Mouse (Mus musculus) MEL (cell line): ENCODE results near the gene Kif24. TPM values are rescaled to one million over a fixed set of nuclear protein-coding genes. Genes with fewer than 3 reads are reported as not detected.

Source experiments
- DNase-seq: peaks from one replicate; pipeline ENCODE4 v3.0.0; 2011; ENCODE audit warnings: low read depth, low spot score
- H3K27ac ChIP-seq: 2 replicates; pipeline ENCODE4 v1.5.1; 2012; ENCODE audit warnings: low read depth, mild to moderate bottlenecking, control low read depth, low read length, moderate library complexity; ENCODE audit not compliant: control insufficient read depth
- H3K27me3 ChIP-seq, 2 experiments: fragments of 150-350 bp in 1 of 2; sonication (generic) in 1 of 2; 2 replicates each; pipeline ENCODE4 v1.6.1; 2012; ENCODE audit warnings: low read length in 2 of 2, mild to moderate bottlenecking in 2 of 2, improper control_type of control experiment in 1 of 2, moderate library complexity in 1 of 2; ENCODE audit not compliant: insufficient read depth in 2 of 2, control insufficient read depth in 1 of 2
- H3K36me3 ChIP-seq, 2 experiments: 2 replicates each; pipeline ENCODE4 v1.6.1; 2012 to 2014; ENCODE audit warnings: low read length in 2 of 2, improper control_type of control experiment in 1 of 2, inconsistent platforms in 1 of 2, mild to moderate bottlenecking in 1 of 2; ENCODE audit not compliant: insufficient read depth in 2 of 2, control insufficient read depth in 1 of 2
- H3K4me1 ChIP-seq, 2 experiments: fragments of 150-350 bp in 1 of 2; sonication (generic) in 1 of 2; 2 replicates each; pipeline ENCODE4 v1.6.1; 2012; ENCODE audit warnings: low read length in 2 of 2, improper control_type of control experiment in 1 of 2, mild to moderate bottlenecking in 1 of 2; ENCODE audit not compliant: insufficient read depth in 2 of 2, control insufficient read depth in 1 of 2
- H3K4me3 ChIP-seq, 2 experiments: fragments of 150-350 bp in 1 of 2; sonication (generic) in 1 of 2; 2 replicates each; pipeline ENCODE4 v1.5.1; 2012; ENCODE audit warnings: low read depth in 2 of 2, low read length in 2 of 2, mild to moderate bottlenecking in 2 of 2, moderate library complexity in 2 of 2, control low read depth in 1 of 2, improper control_type of control experiment in 1 of 2; ENCODE audit not compliant: control insufficient read depth in 1 of 2, insufficient read depth in 1 of 2
- H3K79me2 ChIP-seq: 2 replicates; pipeline ENCODE4 v1.6.1; 2012; ENCODE audit warnings: mild to moderate bottlenecking, low read length, moderate library complexity; ENCODE audit not compliant: control insufficient read depth, poor library complexity, insufficient read depth
- H3K9ac ChIP-seq: 2 replicates; pipeline ENCODE4 v1.6.1; 2012; ENCODE audit warnings: low read depth, mild to moderate bottlenecking, control low read depth, low read length, moderate library complexity; ENCODE audit not compliant: control insufficient read depth, poor library complexity, severe bottlenecking
- H3K9me3 ChIP-seq: fragments of 150-350 bp; sonication (generic); replicated peaks from 2 replicates; pipeline ENCODE4 v1.6.1; 2012; ENCODE audit warnings: mild to moderate bottlenecking, low read length, improper control_type of control experiment, moderate library complexity; ENCODE audit not compliant: insufficient read depth
- CHD2 ChIP-seq: IDR thresholded peaks from 2 replicates; pipeline ENCODE4 v1.6.1; 2011; ENCODE audit warnings: low read length, improper control_type of control experiment
- E2F4 ChIP-seq: IDR thresholded peaks from 2 replicates; pipeline ENCODE4 v1.6.1; 2011; ENCODE audit warnings: low read depth, low read length, improper control_type of control experiment, borderline replicate concordance
- HCFC1 ChIP-seq: IDR thresholded peaks from 2 replicates; pipeline ENCODE4 v1.6.1; 2012; ENCODE audit warnings: low read depth, mild to moderate bottlenecking, inconsistent platforms, low read length, improper control_type of control experiment, moderate library complexity
- JUND ChIP-seq: IDR thresholded peaks from 2 replicates; pipeline ENCODE4 v1.6.1; 2011; ENCODE audit warnings: low read depth, mild to moderate bottlenecking, improper control_type of control experiment, low read length
- KAT2A ChIP-seq: conservative IDR thresholded peaks from 2 replicates; pipeline ENCODE4 v1.6.1; 2012; ENCODE audit warnings: low read depth, low read length, improper control_type of control experiment, inconsistent platforms
- MAX ChIP-seq: IDR thresholded peaks from 2 replicates; pipeline ENCODE4 v1.6.1; 2011; ENCODE audit warnings: low read length, improper control_type of control experiment
- POLR2AphosphoS2 ChIP-seq: IDR thresholded peaks from 2 replicates; pipeline ENCODE4 v1.6.1; 2011; ENCODE audit warnings: low read length, improper control_type of control experiment
- RAD21 ChIP-seq: IDR thresholded peaks from 2 replicates; pipeline ENCODE4 v1.6.1; 2011; ENCODE audit warnings: mild to moderate bottlenecking, low read depth, low read length, improper control_type of control experiment
- TAL1 ChIP-seq: IDR thresholded peaks from 2 replicates; pipeline ENCODE4 v1.6.1; 2012; ENCODE audit warnings: mild to moderate bottlenecking, inconsistent platforms, low read length, moderate library complexity, mixed read lengths
- TBP ChIP-seq: IDR thresholded peaks from 2 replicates; pipeline ENCODE4 v1.8.0; 2011; ENCODE audit warnings: low read depth, low read length, improper control_type of control experiment
- UBTF ChIP-seq: IDR thresholded peaks from 2 replicates; pipeline ENCODE4 v1.6.1; 2012; ENCODE audit warnings: low read depth, mild to moderate bottlenecking, inconsistent platforms, low read length, improper control_type of control experiment, moderate library complexity, borderline replicate concordance; ENCODE audit not compliant: insufficient read depth
- USF2 ChIP-seq, 2 experiments: IDR thresholded peaks; 2 replicates each; pipeline ENCODE4 v1.6.1; 2011 to 2012; ENCODE audit warnings: improper control_type of control experiment in 2 of 2, low read length in 2 of 2, borderline replicate concordance in 1 of 2, inconsistent platforms in 1 of 2, low read depth in 1 of 2, mild to moderate bottlenecking in 1 of 2; ENCODE audit not compliant: insufficient read depth in 1 of 2
- ZKSCAN1 ChIP-seq: IDR thresholded peaks from 2 replicates; pipeline ENCODE4 v1.6.1; 2012; ENCODE audit warnings: low read depth, mild to moderate bottlenecking, inconsistent platforms, low read length, improper control_type of control experiment, moderate library complexity
- ZMIZ1 ChIP-seq: IDR thresholded peaks from 2 replicates; pipeline ENCODE4 v1.6.1; 2012; ENCODE audit warnings: low read depth, mild to moderate bottlenecking, inconsistent platforms, low read length, improper control_type of control experiment, moderate library complexity
- polyA plus RNA-seq, 2 experiments: library from polyadenylated mRNA; stranded (reverse) in 1 of 2; unstranded in 1 of 2; fragments of >175 nt in 1 of 2; fragments of >200 nt in 1 of 2; gene quantifications; 2 replicates each; pipeline versions ENCODE4 v1.2.1 to v1.2.4; 2012; ENCODE audit warnings: low replicate concordance in 2 of 2, low read depth in 1 of 2; ENCODE audit not compliant: insufficient read length in 2 of 2, insufficient read depth in 1 of 2, missing spikeins in 1 of 2
- total RNA-seq: library from RNA; depleted of rRNA; stranded (reverse); fragments of 300-350 nt; gene quantifications from 2 replicates; pipeline ENCODE4 v1.2.3, GENCODE M21; 2012

The Kif24 gene
- total and polyA plus RNA-seq, 3 experiments = 11.6 to 13.2 TPM; not detected in 1

GRCm38 (mm10) chr4:41492951-41493350, 28.3 kb upstream of the Kif24 start:
- Histone ChIP-seq H3K27me3 (0 out of 4 replicates have a peak, but pooled peaks cover 0 to 2% of the 10 kb centered on the region in 2 experiments), H3K79me2 (no peaks in the 10 kb centered on the region), H3K9me3 (no peaks in the 10 kb centered on the region), H3K27ac (no peak overlapping the region), H3K4me3 (no peak overlapping the region), H3K9ac (no peak overlapping the region), H3K36me3 (no peaks in the 10 kb centered on the region), H3K4me1 (no peaks in the 10 kb centered on the region)
- DNase-seq = no peak
- no peak for TF ChIP-seq UBTF
- no peak for TF ChIP-seq ZMIZ1
- TF ChIP-seq TBP = no peak
- TF ChIP-seq KAT2A = no peak
- TF ChIP-seq HCFC1 = no peak
- TF ChIP-seq JUND = no peak
- TF ChIP-seq ZKSCAN1 = no peak
- TF ChIP-seq POLR2AphosphoS2 = no peak
- no peak for TF ChIP-seq MAX
- TF ChIP-seq USF2 (IDR thresholded peaks at IDR 0.05; ENCODE audit: borderline replicate concordance in 1 of 2, insufficient read depth in 1 of 2, low read depth in 1 of 2, low read length in 2 of 2) = no peak
- no peak for TF ChIP-seq RAD21

DNA sequence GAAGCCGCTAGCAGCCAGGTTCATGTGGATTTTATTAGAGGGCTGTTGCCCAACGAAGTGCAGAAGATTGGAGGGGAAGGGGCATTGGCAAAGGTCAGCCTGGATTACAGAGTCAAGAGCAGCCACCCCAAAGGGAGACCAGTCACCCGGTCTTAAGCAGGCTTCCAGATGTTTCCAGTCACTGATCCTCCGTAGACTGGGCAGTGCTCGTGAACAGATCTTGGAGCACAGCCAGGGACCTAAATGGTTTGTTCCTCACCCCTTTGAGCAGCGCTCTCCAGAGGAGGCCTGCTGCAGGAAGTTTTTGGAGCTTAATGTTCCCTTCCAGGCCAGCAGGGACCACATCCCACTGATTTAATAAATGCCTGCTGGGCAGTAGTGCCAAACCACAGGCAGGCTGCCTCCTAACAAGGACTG, 16.9 kb upstream of the Kif24 start:
- Histone ChIP-seq H3K36me3 (no peaks in the 10 kb centered on the region; a peak in 1 of 4 replicates), H3K4me1 (no peaks in the 10 kb centered on the region), H3K4me3 (no peak overlapping the region), H3K9me3 (no peaks in the 10 kb centered on the region), H3K27ac (no peak overlapping the region), H3K27me3 (no peaks in the 10 kb centered on the region), H3K9ac (no peak overlapping the region), H3K79me2 (no peaks in the 10 kb centered on the region)
- no peak for TF ChIP-seq HCFC1
- TF ChIP-seq TBP = no peak
- no peak for TF ChIP-seq CHD2
- TF ChIP-seq TAL1 = no peak
- DNase-seq = no peak

DNA sequence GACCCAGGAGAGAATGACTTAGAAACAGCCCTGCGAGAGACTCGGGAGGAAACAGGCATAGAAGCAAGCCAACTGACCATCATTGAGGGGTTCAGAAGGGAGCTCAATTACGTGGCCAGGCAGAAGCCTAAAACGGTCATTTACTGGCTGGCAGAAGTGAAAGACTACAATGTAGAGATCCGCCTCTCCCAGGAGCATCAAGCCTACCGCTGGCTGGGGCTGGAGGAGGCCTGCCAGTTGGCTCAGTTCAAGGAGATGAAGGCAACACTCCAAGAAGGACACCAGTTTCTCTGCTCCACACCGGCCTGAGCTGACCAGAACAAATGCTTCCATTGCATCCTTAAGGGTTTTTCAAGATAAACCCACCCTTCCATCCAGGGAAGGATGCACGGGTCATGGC, 15.6 kb upstream of the Kif24 start:
- no peaks in the 10 kb centered on the region; a peak in 1 of 4 replicates for H3K36me3 ChIP-seq
- TF ChIP-seq E2F4 = no peak
- TF ChIP-seq, all 39 proteins: peak for 0
- Histone ChIP-seq H3K4me3 (no peak overlapping the region), H3K9ac (no peak overlapping the region), H3K4me1 (no peaks in the 10 kb centered on the region), H3K9me3 (no peaks in the 10 kb centered on the region), H3K27ac (no peak overlapping the region), H3K79me2 (no peaks in the 10 kb centered on the region), H3K27me3 (no peaks in the 10 kb centered on the region)
- no peak for DNase-seq
